Mouse (Mus musculus): ENCODE results near the gene Cog8.

The Cog8 gene

GRCm38 (mm10) chr8:107056076-107056972 is at the start of gene Cog8, which contains the start of gene Nip7:
Cog8 (minus strand) TSS chr8:107056689.
Nip7 (plus strand) TSS chr8:107056877.
- peak; percentile 96 to 98 for DNase-seq

DNA sequence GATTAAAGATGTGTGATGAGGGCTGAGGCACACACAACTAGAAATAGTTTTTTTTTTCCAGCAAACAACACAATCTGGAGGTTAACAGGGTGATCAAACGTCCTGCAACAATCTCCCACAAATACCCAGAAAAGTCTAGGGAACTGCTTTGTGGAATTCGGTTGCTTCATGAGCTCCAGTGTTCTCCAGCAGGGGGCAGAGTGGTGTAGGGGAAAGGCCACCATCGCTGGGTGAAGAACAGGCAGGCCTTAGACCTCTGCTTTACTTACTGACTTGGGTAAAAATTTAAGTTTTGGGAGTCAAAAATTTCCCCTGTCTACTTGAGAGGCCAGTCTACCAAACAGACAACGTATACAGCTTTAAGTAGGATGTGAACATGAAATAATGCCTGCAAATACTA is 48.1 kb upstream of the Cog8 start:
- peak; percentile 67 to 83 for DNase-seq

GRCm38 (mm10) chr8:107100635-107101034 is 44.1 kb upstream of the Cog8 start:
- no peak for DNase-seq

DNA sequence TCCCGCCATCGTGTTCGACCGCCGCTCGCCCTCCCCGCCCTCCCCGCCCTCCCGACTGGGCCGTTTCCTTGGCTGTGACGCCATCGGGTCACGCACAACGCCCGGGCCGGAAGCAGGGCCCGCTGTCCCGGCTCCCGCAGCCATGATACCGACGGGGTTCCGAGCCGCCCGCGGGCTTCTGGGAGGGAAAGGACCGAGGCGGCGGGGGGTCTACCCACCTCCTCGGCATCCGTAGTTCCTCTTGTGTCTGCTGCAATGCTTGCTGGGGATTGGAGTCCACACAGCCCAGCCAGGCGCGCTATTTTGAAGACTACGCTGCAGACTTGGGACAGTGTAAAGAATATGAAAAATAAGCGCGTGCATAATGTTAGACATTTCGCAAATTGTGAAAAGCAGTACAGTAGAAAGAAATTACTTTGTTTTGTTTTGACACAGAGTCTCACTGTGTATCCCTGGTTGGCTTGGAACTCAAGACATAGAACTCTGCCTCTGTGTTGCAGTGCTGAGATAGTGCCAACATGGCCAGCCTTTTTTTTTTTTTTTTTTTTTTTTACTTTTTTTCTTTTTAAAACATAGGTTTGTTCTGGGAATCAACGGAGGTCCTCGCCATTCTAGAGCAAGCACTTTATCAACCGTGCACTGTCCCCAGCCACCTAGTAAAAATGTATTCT is 40.0 kb upstream of the Cog8 start, which contains the start of gene Terf2:
Terf2 (minus strand) TSS at position 182 of the 671 bp plus-strand sequence.
- peak; percentile 94 to 97 for DNase-seq

GRCm38 (mm10) chr8:107095717-107096365 is 39.4 kb upstream of the Cog8 start:
- DNase-seq = no peak

GRCm38 (mm10) chr8:107090531-107090930 is 34.0 kb upstream of the Cog8 start:
- no peak for DNase-seq

- no peak for DNase-seq
Observed at GRCm38 (mm10) chr8:107088526-107089063, 32.1 kb upstream of the Cog8 start.

GRCm38 (mm10) chr8:107086018-107086417 is 29.5 kb upstream of the Cog8 start:
- DNase-seq = no peak

- DNase-seq = no peak
Observed at GRCm38 (mm10) chr8:107085358-107085757, 28.9 kb upstream of the Cog8 start.

DNA sequence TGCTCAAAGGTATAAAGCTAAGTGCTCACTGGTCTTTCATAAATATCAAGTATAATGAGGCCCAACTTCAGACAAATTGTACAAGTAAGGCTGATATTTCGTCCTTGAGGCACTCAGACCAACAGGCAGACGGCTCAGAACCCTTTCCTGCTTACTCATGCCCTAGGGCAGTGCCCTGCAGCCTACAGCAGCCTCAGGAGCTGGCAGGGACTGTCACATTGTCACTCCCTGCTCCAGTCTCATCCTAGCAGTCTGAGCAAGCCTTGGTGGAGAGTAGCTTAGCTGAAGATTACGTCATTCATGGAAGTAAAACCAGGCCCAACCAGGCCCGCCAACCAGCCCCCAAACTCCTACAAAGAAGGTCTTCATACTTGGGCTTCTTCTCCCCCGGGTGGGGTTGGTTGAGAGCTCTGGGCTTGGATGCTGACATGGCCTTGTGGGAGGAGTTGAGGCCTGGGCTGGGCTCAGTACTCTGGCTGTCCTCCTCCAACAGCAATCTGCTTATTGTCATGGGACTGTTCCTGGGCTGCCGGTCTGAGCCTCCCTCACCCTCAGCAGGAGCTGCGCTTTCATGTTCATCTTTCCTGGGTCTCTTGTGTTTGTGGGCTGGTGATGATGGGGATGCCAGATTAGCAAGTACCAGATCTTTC is 19.9 kb upstream of the Cog8 start:
- DNase-seq = no peak

DNA sequence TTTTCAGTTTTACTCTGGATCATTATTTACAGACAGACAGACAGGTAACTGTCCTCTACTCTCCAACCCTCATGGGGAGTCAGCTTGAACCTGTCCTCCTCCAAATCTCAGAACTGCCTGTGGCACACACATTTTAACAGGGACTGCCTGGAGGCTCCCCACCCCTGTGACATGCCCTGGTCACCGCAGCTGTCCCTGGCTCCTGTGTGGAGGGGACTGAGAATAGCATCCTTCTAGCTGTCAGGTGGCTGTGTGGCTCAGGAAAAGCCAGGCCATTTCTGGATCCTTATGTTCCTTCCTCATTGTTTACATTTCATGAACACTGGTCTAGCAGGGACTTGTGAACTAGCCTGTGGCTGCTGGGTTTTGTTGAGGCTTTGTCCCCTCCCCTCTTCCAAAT is 17.6 kb upstream of the Cog8 start:
- no peak for DNase-seq

DNA sequence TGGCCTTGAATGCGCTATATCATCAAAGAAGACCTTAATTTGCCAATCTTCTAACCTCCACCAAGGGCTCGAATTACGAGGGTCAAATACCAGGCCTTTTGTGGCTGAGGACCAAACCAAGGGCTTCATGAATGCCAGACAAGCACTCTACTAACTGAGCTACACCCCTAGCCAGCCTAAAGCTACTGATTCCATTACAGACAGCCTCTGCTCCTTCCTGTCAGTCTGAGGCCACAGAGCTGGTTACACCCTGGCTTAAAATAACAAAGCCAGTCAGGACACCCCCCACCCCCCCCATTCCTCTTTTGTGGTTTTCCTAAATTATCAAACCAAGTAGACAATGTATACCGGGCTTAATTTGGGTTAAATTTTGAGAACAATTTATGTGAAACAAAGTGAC is 17.2 kb upstream of the Cog8 start:
- DNase-seq = no peak

DNA sequence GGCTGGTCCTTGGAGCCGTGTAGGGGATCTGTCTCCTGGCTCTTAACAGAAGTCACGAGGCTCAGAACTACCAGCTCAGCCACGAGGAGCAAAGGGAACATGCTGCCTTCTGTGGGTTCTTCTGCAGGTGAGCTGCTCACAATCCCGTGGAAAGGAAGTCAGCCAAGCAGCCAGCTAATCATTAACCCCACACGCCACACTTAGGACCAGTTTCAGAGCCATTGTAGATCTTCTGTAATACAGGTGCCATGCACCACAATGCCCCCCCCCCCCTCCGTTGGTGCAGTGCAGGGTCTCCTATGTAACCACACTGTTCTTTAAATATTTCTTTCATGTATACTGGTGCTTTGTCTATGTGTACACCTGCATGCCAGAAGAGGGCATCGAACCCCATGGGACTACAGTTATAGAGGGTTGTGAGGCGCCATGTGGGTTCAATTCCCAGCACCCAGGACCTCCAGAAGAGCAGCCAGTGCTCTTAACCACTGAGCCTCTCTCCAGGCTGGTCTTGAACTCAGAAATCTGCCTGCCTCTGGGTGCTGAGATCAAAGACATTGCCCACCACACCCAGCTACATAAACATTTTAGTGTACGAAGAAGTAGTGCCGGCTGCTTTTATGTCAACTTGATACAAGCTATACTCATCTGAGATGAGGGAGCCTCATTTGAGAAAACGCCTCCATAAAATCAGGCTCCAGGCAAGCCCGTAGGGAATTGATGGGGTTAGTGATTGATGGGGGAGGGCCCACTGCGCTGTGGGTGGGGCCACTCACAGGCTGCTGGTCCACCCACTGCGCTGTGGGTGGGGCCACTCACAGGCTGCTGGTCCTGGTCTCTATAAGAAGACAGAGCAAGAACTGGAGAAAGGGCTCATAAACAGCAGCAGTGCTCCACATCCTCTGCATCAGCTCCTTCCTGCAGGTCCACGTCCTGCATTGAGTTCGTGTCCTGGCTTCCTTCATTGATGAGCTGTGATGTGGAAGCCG is 9.3 kb upstream of the Cog8 start, which contains the start of gene Tmed6:
Tmed6 (minus strand) TSS at position 134 of the 986 bp plus-strand sequence.
- DNase-seq = peak; percentile 53 to 75

- DNase-seq = no peak
Observed at GRCm38 (mm10) chr8:107062613-107063012, 6.1 kb upstream of the Cog8 start.

DNA sequence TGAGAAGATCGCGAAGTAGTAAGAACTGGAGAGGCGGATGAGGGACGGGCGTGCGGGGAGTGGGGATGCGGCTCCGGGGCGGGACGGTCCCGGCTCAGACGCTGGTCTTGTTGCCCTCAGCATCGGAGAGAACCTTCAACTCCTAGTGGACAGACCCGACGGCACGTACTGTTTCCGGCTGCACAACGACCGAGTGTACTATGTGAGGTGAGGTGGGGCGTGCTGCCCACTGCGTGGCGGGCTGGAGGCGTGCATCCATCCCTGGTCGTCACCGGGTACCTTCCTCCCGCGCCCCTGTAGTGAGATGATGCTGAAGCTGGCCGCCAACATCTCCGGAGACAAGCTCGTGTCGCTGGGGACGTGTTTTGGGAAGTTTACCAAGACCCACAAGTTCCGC is 482 bp upstream of the Cog8 start:
- no peak for DNase-seq

GRCm38 (mm10) chr8:107052046-107052445 is 4.4 kb downstream of the Cog8 start:
- DNase-seq = no peak

DNA sequence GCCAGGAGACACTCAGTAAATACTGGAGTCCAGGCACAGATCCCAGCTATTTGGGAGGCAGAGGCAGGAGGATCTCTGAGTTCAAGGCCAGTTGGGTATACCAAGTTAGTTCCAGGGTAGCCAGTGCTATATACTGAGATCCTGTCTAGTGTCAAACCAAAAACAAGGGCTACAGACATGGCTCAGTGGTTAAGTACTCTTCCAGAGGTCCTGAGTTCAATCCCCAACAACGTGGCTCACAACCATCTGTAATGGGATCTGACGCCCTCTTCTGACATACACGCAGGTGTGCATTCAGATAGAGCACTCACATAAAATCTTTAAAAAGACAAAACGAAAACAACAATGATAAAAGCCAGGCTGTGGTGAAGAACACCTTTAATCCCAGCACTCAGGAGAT is 7.0 kb downstream of the Cog8 start:
- DNase-seq = no peak

DNA sequence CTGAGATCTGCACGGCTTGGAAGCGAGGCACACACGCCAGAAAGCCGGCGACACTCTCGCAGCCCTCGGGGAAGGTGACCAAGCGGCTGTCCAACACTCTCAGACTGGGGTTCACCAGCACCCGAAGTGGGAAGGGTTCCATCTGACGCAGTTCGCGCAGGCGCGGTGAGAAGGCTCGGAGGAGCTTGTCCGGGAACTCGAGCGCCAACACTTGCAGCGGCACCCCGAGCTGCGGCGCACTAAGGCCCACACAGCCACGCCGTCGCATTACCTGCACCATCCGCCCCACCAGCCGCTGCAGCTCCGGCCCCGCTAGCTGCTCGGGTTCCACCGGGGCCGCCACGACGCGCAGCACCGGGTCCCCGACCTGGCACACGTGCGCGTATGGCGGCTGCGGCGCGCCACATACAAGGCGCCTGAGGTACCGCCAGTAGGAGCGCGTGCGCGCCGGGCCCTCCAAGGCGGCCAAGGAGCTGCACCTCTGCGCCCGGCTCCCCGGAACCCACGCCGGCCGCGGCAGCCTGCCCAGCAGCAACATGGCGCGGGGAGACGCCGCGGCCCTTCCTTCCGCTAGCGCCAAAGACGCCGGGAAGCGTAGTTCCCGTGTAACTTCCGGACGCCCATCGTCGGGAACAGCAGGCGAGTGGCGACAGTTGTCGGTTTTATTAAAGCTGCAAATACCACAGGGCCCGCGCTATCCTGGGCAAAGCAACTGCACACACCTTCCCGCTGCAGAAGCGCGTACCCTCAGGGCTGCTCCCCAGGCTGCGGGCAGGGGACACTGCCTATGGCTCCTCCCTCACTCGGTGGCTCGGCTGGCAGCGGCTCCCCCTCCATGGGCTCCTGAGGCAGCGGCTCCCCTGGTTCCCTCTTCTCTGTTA is 8.2 kb downstream of the Cog8 start, which contains the start of gene Pdf:
Pdf (minus strand) TSS at position 554 of the 881 bp plus-strand sequence.
- peak; percentile 85 to 92 for DNase-seq

- no peak for DNase-seq
Observed at GRCm38 (mm10) chr8:107046976-107047375, 9.5 kb downstream of the Cog8 start.

DNA sequence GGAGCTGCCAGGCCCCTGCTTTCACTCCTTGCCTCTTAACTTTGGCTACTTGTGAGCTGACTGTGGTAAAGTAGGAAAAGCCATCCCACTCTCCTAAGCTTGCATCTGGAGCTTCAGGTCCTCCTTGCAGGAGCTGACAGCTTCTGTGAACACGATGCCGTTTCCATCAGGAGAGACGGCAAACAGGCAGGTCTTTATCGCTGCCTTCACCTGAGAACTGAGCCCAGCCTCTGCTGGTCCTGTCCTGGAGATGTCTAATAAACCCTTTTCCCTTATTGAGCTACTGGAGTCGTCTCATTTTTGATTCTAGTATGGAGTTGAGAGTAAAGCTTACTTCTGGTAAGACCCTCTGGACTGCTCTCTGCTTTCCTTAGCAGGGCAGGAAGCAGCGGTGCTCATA is 11.0 kb downstream of the Cog8 start:
- DNase-seq = no peak
